Mouse (Mus musculus) megakaryocyte, embryonic 14.5 days (primary cell): ENCODE results near the gene Klhl20.

ENCODE experiments used
- FLI1 ChIP-seq: IDR thresholded peaks from 2 replicates; pipeline ENCODE4 v1.6.1; 2012; ENCODE audit warnings: low read length, inconsistent platforms, mixed read lengths
- GATA1 ChIP-seq: IDR thresholded peaks from 3 replicates; pipeline ENCODE4 v1.6.1; 2012; ENCODE audit warnings: mixed read lengths, low read length, inconsistent platforms, borderline replicate concordance

GRCm38 (mm10) chr1:161114591-161114990 is 16.7 kb downstream of the Klhl20 start:
- TF ChIP-seq FLI1: no peak
- no peak for TF ChIP-seq GATA1
